Mouse (Mus musculus) c-Kit-positive CD71-positive TER-119-positive erythroid progenitor cells, embryonic 14.5 days (primary cell): ENCODE data around the gene Lrrc45.
"Not testable (repeated sequence)": the region's sequence is repeated elsewhere in the genome, so short reads cannot be mapped to it uniquely, and the experiment has no call there.

Experiments used
- DNase-seq: peaks from one replicate; pipeline ENCODE4 v3.0.0-alpha.2; 2013; ENCODE audit warnings: low spot score

Lrrc45 gene

DNA sequence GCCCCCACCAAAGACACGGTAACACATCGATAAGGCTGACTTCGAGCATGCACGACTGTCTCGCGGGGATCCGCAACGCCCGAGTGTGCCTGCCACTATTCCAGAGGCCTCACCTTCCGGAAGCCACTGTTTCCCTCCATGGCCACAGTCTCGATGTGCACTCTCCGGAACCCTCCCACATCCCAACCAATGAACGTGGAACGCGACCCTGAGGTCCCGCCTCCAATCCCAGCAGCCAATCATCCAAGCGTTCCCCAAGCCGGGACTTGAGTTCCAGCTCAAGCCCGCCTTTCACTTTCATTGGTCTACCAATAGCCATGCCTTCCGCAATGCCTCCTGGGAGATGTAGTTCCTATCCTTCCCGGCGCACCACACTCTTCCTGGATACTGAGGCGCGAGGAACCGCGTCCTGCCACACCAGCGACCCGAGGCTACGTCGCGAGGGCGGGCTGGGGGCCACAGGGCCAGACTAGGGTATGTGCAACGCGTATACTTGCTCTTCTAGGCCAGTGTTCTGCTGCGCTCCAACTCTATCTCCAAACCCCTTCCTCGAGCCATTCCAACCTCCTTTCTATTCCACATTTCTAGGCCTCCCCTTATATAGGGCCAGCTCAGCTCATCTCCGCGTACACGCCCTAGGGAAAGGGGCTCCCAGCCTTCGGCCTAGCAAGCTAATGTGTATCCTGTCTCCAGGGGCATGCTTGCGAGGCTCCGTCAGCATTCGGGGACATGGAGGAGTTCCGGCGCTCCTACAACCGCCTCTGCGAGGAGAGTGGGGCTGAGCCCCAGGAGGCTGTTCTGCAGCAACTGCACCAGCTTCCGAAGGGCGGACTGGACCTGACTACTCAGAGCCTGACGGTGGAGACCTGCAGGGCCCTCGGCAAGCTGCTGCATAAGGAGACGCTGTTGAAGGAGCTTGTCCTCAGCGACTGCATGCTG is at the start of gene Lrrc45, which contains the start of gene Cenpx:
Lrrc45 (plus strand) TSS at position 346 of the 939 bp plus-strand sequence.
Cenpx (minus strand) TSS at position 159 of the 939 bp plus-strand sequence.
- DNase-seq: peak; percentile 99

DNA sequence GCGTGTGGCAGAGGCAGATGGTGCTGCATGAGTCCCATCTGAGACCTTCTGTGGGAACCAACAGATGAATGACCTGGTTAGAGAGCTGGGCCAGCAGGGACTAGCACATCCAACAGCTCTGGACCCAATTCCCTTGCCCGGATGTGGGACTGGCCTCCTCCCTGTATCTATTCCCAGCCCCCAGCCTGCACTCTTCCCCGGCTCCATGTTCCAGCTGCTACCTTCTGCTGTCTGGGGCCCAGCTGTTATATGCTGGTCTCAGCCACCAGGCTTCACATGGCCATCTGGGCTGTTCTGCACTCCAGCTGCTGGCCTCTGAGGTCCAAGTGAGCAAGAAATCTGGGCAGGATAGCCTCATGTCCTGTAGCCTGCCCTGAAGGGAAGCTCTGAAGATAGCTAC is 48.3 kb upstream of the Lrrc45 start:
- no peak for DNase-seq

DNA sequence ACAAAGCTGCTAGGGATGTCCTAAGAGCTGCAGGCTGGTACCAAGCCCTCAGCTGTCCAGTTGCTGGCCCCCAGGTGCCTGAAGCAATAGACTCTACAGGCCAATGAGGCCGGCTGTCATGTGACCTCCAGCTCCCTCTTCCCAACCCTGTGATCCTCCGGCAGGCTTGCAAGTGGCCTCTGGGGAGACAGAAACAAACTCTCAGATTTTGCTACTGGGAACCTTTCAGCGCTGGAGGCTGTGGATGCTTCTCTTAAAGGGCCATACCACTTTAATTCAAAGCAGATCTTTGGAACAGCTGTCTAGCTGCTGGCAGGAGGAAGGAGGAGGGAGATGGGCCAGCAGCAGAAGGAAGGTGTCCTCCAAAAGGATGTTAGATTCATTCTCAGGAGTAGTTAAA is 47.1 kb upstream of the Lrrc45 start:
- DNase-seq: no peak

DNA sequence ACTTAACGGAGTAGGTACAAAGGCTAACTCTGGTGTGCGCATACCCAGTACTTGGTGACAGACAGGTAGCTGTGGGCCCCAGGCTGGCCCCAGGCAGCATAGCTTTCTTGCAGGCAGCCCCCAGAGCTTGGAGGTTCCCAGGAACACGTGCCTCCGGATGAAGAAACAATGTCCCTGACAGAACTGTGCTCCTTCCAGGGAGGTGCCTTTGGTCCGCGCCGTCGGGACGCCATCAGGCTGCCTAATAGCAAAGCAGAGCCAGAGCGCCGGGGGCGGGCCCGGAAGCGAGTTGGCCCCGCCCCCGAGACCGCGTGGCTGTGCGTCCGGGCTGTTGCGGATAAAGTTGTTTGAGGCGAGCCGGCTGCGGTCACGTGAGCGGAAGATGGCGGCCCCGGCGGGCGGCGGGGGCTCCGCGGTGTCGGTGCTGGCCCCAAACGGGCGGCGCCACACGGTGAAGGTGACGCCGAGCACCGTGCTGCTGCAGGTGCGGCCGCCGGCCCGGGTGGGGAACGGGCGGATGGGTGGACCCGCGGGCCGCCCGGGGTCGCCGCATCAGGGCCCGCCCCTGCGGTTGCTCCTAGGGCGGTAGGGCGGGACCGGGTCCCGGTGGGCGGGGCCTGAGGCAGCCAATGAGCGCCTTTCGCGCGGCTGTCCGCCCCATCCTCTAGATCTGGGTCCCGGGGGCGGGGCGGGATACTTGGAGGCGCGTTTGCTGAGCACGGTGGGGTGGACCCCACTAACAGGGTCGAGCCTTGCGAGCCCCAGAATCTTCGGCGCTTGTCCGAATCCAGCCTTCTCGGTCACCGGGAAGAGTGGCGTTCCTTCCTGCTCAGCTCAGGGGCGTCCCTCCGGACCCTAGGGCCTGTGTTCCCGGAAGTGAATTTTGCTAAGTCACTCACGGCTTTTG is 40.8 kb upstream of the Lrrc45 start, which contains the start of gene Aspscr1:
Aspscr1 (plus strand) TSS at position 287 of the 907 bp plus-strand sequence.
- DNase-seq: peak; percentile 95

DNA sequence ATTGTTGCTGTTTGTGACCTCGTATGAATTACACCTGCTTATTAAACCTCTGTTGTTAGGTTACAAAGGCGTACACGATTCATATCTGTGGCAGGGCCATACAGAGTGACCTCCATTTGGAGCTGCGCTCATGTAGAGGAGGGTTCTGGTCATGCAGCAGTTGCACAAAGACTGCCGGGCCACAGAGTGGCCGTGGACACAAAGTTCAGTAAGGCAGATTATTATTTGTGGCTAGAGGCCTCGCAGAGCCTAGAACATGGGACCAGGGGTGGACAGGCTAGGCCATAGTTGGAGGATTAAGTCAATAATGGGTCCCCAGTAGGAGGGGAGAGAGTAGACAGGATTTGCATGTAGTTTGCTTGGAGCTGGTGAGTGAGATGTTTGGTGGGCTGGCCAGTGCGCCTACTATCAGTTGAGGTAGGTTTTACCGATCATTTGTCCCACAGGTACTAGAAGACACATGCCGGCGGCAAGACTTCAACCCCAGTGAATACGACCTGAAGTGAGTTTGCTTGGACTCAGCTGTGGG is 40.1 kb upstream of the Lrrc45 start:
- no peak for DNase-seq

DNA sequence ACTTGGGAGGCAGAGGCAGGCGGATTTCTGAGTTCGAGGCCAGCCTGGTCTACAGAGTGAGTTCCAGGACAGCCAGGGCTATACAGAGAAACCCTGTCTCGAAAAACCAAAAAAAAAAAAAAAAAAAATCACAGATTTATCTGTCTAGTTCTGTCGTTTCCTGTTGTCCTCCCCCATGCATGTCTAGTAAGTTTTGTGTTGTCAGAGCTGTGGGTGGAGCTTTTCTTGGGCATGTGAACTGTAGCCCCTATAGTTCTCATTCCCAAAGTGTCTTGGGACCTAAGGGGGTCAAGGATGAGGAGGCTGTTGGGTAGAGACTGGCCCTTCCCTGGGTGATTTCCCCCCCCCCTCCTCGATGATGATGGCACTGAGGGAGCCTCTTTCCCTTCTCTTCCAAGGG is 37.9 kb upstream of the Lrrc45 start:
- DNase-seq: not testable (repeated sequence)

DNA sequence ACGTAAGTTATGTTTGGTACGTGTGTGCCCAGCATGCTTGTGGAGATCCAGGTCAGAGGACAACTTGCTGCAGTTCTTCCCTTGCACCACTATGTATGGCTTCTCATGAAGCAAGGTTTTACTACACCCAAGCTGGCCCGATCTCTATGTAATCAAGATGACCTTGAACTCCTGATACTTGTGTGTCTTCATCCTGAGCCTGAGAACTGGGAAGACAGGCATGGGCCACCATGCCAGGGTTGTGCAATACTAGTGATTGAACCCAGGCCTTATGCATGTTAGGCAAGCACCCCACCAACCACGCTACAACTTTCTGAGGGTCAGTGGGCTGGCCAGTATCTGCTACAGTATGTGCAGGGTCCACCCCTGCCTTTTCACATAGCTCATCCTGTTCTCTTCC is 36.8 kb upstream of the Lrrc45 start:
- DNase-seq: no peak

DNA sequence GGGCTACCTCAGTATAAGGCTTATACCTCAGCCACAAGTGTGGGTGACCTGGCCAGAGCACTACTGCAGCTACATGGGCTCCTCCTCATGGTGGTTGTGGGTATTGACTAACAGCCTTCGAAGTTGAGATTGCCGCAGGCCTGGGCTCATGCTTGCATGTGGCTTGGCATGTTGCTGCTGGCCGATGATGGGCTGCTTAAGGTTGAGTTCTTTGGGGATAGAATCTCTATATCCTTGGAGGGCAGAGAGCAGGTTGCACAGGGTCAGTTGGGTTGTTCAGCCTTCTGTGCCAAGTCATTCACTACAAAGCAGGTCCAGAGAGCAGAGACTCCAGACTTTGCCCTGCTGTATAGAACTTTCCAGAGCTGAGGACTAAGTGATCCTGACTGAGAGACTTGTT is 33.8 kb upstream of the Lrrc45 start:
- DNase-seq: no peak

DNA sequence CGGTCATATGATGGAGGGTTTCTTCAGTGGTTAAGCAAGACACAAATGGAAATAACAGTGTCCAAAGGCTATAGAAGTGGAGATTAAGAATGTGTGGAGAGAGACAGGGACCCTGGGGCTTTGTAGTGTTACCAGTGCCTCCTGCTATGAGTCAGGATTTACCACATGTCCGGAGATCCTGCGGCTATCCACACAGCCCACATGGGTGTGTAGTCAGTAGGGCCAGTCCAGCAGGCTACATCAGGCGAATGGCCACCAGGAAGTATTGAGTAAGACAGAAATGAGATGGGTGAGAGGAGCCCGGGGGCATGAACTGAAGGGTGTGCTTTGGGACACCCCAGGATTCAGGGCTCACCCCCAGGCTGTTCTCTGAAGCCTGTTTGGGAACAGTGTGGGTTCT is 31.0 kb upstream of the Lrrc45 start:
- DNase-seq: no peak

DNA sequence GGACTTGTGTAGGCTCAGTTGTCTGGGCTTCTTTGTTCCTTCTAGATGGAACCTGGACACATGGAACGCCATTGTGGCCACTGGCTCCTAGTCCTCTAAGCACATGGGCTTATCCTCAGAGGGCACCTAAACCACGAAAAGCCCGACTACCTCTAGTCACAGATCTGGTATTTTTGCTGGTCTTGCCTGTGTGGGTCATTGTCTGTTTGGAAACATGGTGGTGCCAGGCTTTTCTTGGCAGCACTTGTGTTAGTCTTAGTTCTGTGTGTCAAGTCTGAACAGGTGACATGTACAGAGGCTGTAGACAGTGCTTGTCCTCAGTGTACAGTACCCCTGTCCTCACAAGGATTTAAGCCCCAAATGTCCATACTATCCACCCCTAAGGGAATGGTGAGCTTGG is 30.2 kb upstream of the Lrrc45 start:
- DNase-seq: no peak

DNA sequence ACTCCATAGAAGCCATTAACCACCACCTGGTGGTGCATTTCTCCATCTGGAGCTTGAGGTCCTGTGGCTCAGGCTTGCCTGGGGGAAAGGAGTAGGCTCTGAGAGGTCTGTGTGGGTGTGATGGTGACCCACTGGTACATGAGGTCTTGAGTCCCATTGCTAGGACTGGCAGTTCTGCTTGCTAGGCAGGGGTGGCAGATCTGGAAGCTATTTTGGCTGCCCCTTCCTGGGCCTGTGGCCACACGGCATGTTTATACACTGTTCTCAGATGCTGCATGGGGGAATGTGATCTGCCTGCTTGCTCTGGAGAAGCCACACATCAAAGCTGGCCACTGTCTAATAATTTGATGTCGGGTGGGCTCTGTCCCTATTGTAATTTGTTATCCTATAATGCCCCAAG is 29.6 kb upstream of the Lrrc45 start:
- no peak for DNase-seq

DNA sequence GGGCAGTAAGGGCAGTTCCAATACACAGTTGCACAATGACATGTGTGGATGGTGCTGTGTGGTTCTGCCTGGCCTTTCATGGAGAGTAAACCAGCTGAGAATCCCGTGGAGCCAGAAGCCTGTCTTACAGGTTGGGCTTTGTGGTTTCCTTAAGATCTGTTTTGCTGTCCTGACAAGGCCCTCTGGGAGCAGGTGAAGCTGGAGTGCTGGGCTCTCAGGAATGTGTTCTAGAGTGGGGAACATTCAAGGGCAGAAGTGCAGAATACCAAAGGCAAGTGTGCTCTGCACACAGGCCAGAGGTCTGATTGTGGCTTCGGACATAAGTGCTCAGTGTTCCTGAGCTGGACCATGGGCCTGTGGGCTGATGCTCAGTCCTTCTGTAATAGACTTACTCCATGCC is 29.1 kb upstream of the Lrrc45 start:
- no peak for DNase-seq

DNA sequence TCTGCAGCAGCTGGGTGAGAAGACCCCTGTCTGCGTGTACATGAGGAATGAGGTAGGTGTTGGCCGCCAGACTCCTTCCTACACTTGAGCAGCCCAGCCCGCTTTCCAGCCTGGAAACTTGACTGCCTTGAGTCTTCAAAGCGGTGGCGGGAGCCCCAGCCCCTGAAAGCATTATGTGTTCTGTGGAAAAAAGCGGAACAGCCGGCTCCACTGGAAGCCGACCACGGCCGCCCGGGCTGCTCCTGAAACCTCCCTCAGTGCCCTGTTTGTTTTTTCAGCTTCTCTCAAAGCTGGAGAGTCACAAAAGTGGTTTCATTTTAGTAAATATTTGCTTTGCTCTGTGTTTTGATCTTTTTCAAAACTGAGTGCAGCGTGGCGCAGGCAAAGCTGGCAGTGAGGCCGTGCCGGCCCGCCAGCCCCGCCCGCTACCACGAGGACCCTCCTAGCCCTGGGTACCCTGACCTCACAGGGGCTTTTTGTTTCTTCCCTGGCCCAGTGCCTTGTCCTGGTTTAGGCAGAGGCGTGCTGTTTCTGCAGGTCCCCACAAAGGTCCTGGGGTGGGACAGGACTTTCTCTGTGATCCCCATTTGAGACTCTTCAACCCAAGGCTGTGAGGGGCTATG is 27.0 kb upstream of the Lrrc45 start:
- no peak for DNase-seq

DNA sequence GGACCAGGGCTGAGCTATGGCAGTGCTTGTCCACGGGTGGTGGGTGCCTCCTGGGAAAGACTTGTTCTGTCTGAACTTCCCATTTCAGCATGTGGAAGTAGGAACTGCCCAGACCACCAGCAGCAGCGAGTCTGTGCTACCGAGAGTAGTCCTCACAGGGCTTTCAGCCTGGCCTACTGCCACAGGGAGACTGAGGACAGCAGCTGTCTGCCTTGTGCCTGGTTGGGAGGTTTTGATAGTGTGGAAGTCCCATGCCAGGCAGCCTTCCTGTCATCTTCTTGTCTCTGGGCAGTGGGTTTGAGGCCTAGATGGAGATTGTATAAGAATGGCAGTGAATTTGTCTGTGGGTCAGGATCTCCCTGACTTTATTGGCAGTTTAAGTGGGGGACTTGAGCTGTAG is 24.4 kb upstream of the Lrrc45 start:
- no peak for DNase-seq

DNA sequence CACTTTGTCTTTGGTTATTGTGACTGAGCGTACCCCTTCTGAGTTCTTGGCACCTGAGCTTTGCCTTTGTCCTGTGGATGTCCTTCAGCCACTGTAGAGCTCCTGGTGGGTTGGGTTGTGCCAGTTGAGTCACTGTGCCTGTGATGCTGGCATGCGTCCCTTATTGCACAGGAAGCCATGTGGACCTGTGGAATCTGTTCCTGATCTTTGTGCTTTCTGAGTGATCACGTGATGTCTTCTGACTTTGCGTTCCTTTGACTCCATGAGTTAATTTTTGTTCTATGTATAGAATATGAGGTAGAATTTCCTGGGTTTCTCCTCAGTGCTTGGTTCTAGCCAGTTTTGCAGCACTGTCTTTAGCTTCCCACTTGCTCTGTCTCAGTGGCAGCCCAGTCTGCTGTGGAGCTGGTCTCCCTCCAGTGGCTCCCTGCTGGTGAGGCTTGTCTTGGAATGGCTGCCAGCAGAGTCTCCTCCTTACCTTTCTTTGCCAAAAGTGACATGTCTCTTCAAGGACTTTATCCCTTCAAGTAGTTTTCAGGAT is 21.2 kb upstream of the Lrrc45 start:
- no peak for DNase-seq

DNA sequence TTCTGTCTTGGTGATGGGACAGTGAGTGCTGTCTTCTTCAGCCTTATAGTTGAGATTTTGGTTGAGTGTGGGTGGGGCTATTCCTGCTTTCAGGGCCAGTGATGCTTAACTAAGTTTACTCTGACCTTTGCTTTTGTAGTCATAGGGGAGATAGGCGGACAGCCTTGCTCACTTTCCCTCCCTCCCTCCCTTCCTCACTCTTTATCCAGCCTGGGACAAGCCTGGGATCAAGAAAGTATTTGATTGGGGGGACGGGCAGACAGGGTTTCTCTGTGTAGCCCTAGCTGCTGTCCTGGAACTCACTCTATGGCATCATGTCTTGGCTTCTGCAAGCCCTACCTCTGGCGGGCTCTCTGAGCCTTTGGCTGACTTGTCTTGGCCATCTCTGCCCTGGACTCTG is 20.3 kb upstream of the Lrrc45 start:
- no peak for DNase-seq

DNA sequence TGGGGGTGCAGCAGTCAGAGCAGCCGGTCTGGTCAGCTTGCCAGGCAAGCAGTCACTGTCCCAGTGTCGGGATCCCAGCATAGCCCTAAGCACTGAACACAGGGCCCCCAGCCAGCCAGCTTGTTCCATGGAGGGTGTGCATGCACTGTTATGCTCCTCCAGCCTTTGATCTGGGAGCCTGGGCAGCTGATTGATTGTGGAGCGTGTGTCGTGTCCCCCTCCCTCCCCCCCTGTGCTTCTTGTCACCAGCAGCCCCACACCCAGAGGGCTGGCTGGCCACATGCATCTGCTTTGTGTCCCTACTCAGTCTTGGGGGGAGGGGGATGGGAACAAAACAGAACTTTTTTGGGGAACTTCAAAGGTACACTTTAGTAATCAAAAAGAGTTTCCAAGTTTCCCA is 18.5 kb upstream of the Lrrc45 start:
- DNase-seq: no peak

DNA sequence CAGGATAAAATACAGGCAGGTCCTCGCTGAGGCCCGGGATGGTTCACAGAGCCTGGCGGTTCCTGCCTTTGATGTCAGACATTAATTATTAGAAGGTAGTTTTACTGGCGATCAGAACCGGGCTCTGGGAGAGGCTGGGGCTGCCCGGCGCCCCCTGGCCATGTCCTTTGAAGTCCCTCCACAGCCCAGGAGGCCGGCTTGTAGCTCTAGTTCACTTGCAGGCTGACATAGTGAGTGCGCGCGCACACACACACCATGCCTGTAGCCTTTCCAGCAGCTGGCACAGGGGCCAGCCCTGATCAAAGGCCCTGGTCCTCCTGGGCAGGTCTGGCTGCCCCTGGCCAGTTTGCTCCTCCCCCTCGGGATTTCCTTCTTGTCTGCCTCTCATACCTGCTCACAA is 18.1 kb upstream of the Lrrc45 start:
- DNase-seq: no peak

DNA sequence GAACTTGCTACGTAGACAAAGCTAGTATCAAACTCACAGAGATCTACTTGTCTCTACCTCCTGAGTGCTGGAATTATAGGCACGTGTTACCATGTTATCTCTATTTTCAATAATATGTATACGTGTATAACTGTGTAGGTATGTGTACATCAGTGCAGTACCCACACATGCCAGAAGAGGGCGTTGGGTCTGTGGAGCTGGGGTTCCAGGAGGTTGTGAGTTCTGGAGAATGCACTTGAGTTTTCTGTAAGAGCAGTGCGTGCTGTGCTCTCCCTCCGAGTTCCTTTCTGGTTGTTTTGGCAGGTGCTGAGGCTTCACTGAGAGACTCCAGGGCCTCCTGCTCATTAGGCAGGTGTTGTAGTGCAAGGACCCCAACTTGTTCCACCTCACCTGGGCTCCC is 17.2 kb upstream of the Lrrc45 start:
- no peak for DNase-seq

DNA sequence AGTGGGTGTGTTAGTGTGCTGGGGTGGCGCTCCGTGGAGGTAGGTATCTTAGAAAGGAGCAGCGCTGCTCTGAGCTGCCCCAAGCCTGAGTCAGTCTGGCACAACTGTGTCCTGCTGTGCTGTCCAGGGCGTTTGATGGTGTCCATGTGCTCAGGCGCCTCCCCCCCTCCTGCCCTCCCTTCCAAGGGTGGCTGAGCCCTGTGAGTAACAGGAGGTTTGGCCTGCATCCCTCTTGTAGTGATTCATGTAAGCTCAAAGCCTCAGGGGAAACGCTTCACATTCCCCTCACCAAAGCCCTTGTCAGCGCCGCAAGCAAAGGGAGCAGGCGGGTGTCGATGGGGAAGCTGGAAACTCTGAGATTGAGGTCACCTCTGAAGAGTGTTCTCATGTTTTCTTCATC is 16.0 kb upstream of the Lrrc45 start:
- DNase-seq: no peak

DNA sequence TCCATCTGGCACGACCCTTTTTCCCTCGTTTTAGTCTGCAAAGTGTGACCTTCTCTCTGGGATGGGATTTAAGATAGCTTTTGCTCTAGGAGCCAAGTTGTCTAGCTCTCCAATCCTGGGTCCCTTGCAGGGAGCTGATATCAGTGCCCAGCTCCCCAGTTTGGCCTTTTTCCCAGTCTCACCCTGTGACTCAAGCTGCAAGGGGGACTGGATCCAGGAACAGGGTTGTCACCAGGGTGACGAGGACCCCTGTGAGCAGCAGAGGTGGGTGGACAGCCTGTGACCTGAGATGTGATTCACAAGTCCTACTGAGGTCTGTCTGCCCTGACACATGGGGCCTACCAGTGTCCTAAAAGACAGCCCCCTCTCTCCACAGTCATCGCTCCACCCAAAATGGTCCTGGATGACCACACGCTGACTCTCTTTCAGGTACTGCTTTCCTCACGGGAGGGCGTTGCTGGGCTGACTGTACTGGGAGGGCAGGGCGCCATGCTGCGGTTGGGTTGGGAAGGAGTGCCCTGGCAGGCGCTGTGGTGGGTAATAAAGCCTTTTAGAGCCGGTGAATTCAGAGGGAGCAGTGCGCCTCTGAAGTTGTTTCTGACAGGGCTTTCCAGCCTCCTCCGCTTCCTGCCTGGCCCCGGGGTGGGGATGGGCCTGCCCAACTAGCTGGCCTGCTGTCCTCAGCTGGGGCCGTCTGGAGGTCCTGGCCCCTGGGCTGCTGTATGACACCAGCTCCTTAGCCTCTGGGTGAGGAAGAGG is 9.8 kb upstream of the Lrrc45 start:
- DNase-seq: no peak
